9 mouse cellular contexts compared by ENCODE assay signal in the genomic region with DNA sequence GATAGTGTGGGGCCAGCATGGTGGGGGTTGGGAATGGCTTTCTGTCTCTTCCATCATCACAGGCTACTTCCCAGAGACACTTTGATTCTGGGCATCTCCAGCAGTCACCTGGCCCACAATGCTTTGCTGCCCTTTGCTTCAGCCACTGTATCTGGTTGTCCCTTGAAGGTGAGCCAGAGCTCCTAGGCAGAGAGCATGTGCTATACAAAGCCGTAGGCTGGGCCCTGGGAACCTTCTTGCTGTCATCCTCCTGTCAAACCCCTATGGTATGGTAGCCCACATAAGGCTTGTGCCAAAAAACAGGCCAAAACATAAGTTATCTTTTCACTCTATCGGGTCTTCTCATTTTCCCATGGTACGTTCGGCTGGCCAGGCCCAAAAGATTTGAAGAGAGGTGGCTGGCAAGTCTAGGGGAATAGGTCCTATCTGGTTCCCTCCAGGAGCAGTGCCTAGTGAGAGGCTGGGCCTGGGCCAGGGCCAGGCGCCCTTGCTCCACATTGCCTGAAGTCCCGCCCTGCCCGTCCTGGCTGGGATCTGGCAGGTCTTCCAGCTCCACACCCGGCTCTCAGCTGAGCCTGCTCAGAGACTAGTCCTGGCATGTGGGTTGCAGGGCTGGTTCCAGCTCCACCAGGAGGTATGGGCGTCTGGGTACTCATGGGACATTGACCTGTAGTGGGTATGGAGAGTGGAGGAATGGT. TPM values are rescaled to one million over a fixed set of nuclear protein-coding genes. Genes with fewer than 3 reads are reported as not detected.
A peak's percentile ranks its signal among the peaks of the same experiment; 100 is the strongest.
DNase-seq lines count a peak whose midpoint lies in the region; ATAC-seq and TF ChIP-seq lines count a peak whose summit lies in the region.
"Had no signal": no experiment of that assay in that cellular context is flagged by ENCODE, and none has a peak within 500 bp of the region (broad histone marks: within the 10 kb centered on the region; RNA-seq: fewer than 3 reads in every experiment).

No protein-coding gene starts in this region.

- no peaks in the 10 kb centered on the region for H3K36me3 ChIP-seq in heart, embryonic 12.5 days

- H3K27me3 ChIP-seq in heart, embryonic 12.5 days (replicated peaks) = no peaks in the 10 kb centered on the region
- no peaks in the 10 kb centered on the region for H3K27me3 ChIP-seq in cerebellum, adult 2 months (ENCODE audit: control insufficient read depth, insufficient read depth, low read length)

- no peak for TF ChIP-seq CTCF in cerebellum, adult 2 months (IDR thresholded peaks at IDR 0.05; ENCODE audit: borderline replicate concordance, insufficient read depth, low read depth, low read length)

- ATAC-seq in heart, embryonic 12.5 days (ENCODE audit: insufficient number of reproducible peaks, low FRiP score) = no peak; the same call in 1 of the 2 replicates

- 69% methylated on average over 9 of the region's 9 CpGs for WGBS in heart, embryonic 12.5 days
- 19% methylated on average over 9 of the region's 9 CpGs for WGBS in cerebellum, adult 2 months

- intact Hi-C loops in heart, postnatal 10 days (cut with DNase I) = loop anchor here (5.0 kb wide), 1 partner anchor 80 kb away; no protein-coding TSS in a partner anchor

- no peak overlapping the region for H3K4me3 ChIP-seq in heart, embryonic 12.5 days
- H3K4me3 ChIP-seq in cerebellum, adult 2 months (replicated peaks; ENCODE audit: insufficient read depth, low read depth, low read length) = no peak overlapping the region

- H3K4me2 ChIP-seq in heart, embryonic 12.5 days = no peak overlapping the region

- peaks cover 27% of the 10 kb centered on the region for H3K4me1 ChIP-seq in heart, embryonic 12.5 days (replicated peaks)
- peaks cover 39% of the 10 kb centered on the region for H3K4me1 ChIP-seq in cerebellum, adult 2 months (ENCODE audit: control insufficient read depth, insufficient read depth, low read length)

- no peak overlapping the region for H3K27ac ChIP-seq in heart, embryonic 12.5 days (ENCODE audit: poor library complexity, severe bottlenecking)
- peak overlapping the region; percentile 20; the same call in 1 of the 2 replicates for H3K27ac ChIP-seq in cerebellum, adult 2 months (ENCODE audit: insufficient read depth, low read length)
- H3K27ac ChIP-seq: liver, embryonic 14.5 days had no signal

- TF ChIP-seq POLR2A in cerebellum, adult 2 months (IDR thresholded peaks at IDR 0.05; ENCODE audit: borderline replicate concordance, insufficient read depth, low read length) = no peak

- H3K9ac ChIP-seq in heart, embryonic 12.5 days = no peak overlapping the region
- H3K9ac ChIP-seq: liver, embryonic 14.5 days had no signal

- DNase-seq in heart, adult 11 months = peak; percentile 98
- DNase-seq in cerebellum, adult 2 months = peak; percentile 78 to 83
- DNase-seq in heart, postnatal 10 days = peak; percentile 77 to 85
- peak; percentile 66 for DNase-seq in ovary, adult 18-20 months (ENCODE audit: low spot score)
- no peak for DNase-seq in frontal cortex, postnatal 25 days (ENCODE audit: low spot score in 2 of 2)
- no peak for DNase-seq in thymus, postnatal 14 days
- no peak for DNase-seq in layer of hippocampus, adult 8-10 months (ENCODE audit: low spot score in 2 of 2)

- H3K9me3 ChIP-seq in heart, embryonic 12.5 days (replicated peaks) = no peaks in the 10 kb centered on the region

RNA-seq across cellular contexts. Expression of a gene that starts 10.7 kb away (rescaled TPM):
- 46.0 and 46.4 TPM in 2 replicates for polyA plus RNA-seq in heart, embryonic 12.5 days (2016; fragmentation: Nextera tagmentation; extraction: Ambion mirVana)
- 10.8 and 16.9 TPM in 2 replicates for polyA plus RNA-seq in cerebellum, adult 2 months (2012; rRNA removed)
- total RNA-seq in heart, postnatal 10 days (2021) = 10 to 100 TPM; 19.2 to 21.0 TPM
- total RNA-seq in layer of hippocampus, adult 8-10 months (2022) = 1 to 10 TPM in 2 of 4 experiments, under 1 TPM in 2; 0.80 to 2.4 (median 1.1) TPM

Comparison
In these comparisons a context has a peak if more than half of its experiments do, and no peak if none do; other contexts are left out.
1. DNase-seq: peak in heart, adult 11 months (single experiment), cerebellum, adult 2 months (2 of 2), heart, postnatal 10 days (2 of 2) and ovary, adult 18-20 months (single experiment); none in frontal cortex, postnatal 25 days (0 of 2), thymus, postnatal 14 days (single experiment) and layer of hippocampus, adult 8-10 months (0 of 2).
2. RNA of a gene that starts 10.7 kb away (total RNA-seq): 19.2 to 21.0 TPM in heart, postnatal 10 days; 0.80 to 2.4 TPM in layer of hippocampus, adult 8-10 months; every median in the first group is over 4 times any median in the second.